Mouse (Mus musculus): ENCODE measurements around the gene Sorcs3. TPM values are rescaled to one million over a fixed set of nuclear protein-coding genes. Genes with fewer than 3 reads are reported as not detected.

The Sorcs3 gene
- polyA plus RNA-seq, 1 experiment, result not detected

DNA sequence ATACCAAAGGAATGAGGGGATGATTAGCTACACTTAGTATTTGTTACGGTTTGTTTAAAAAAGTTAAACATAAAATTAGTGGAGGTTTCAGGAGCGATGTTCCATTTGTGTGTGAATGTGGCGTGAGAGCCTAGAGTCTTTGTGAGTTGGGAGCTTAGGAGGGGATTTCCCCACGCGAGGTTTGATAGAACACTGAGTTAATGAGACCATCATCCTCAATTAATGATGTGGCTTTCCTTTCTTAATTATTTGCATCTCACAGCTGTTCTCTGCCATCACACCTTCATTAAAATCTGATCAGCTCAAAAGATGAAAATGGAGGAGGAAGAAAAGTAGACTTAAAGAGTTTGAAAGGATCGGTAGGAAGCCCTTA is 104.5 kb downstream of the Sorcs3 start:
- Histone ChIP-seq H3K4me1 (ENCODE audit: control insufficient read depth, insufficient read depth, low read length) (no peaks in the 10 kb centered on the region), H3K27ac (ENCODE audit: insufficient read depth, low read length) (no peak overlapping the region), H3K4me3 (ENCODE audit: insufficient read depth, low read length) (no peak overlapping the region)
- TF ChIP-seq CTCF (IDR thresholded peaks at IDR 0.05; ENCODE audit: borderline replicate concordance, insufficient read depth, low read length), result no peak
- no peak for TF ChIP-seq POLR2A (IDR thresholded peaks at IDR 0.05; ENCODE audit: low read depth, low read length)

- no peak for TF ChIP-seq CTCF (IDR thresholded peaks at IDR 0.05; ENCODE audit: borderline replicate concordance, insufficient read depth, low read length)
- no peak for TF ChIP-seq POLR2A (IDR thresholded peaks at IDR 0.05; ENCODE audit: low read depth, low read length)
- no peak overlapping the region for H3K4me3 ChIP-seq (ENCODE audit: insufficient read depth, low read length)
- no peak overlapping the region for H3K27ac ChIP-seq (ENCODE audit: insufficient read depth, low read length)
- no peaks in the 10 kb centered on the region for H3K4me1 ChIP-seq (ENCODE audit: control insufficient read depth, insufficient read depth, low read length)
Observed at GRCm38 (mm10) chr19:48313776-48314175, 108.0 kb downstream of the Sorcs3 start.

GRCm38 (mm10) chr19:48327115-48327514 is 121.3 kb downstream of the Sorcs3 start:
- Histone ChIP-seq H3K27ac (ENCODE audit: insufficient read depth, low read length) (no peak overlapping the region), H3K4me1 (ENCODE audit: control insufficient read depth, insufficient read depth, low read length) (no peaks in the 10 kb centered on the region), H3K4me3 (ENCODE audit: insufficient read depth, low read length) (no peak overlapping the region)
- no peak for TF ChIP-seq POLR2A (IDR thresholded peaks at IDR 0.05; ENCODE audit: low read depth, low read length)
- no peak for TF ChIP-seq CTCF (IDR thresholded peaks at IDR 0.05; ENCODE audit: borderline replicate concordance, insufficient read depth, low read length)

- TF ChIP-seq POLR2A (IDR thresholded peaks at IDR 0.05; ENCODE audit: low read depth, low read length), result no peak
- TF ChIP-seq CTCF (IDR thresholded peaks at IDR 0.05; ENCODE audit: borderline replicate concordance, insufficient read depth, low read length), result no peak
- H3K4me3 ChIP-seq (ENCODE audit: insufficient read depth, low read length), result no peak overlapping the region
- no peak overlapping the region for H3K27ac ChIP-seq (ENCODE audit: insufficient read depth, low read length)
- H3K4me1 ChIP-seq (ENCODE audit: control insufficient read depth, insufficient read depth, low read length), result no peaks in the 10 kb centered on the region
Observed at GRCm38 (mm10) chr19:48328171-48328570, 122.3 kb downstream of the Sorcs3 start.

- Histone ChIP-seq H3K4me1 (ENCODE audit: control insufficient read depth, insufficient read depth, low read length) (no peaks in the 10 kb centered on the region), H3K27ac (ENCODE audit: insufficient read depth, low read length) (no peak overlapping the region), H3K4me3 (ENCODE audit: insufficient read depth, low read length) (no peak overlapping the region)
- TF ChIP-seq POLR2A (IDR thresholded peaks at IDR 0.05; ENCODE audit: low read depth, low read length) (no peak), CTCF (IDR thresholded peaks at IDR 0.05; ENCODE audit: borderline replicate concordance, insufficient read depth, low read length) (no peak)
Observed at GRCm38 (mm10) chr19:48331640-48332039, 125.8 kb downstream of the Sorcs3 start.

DNA sequence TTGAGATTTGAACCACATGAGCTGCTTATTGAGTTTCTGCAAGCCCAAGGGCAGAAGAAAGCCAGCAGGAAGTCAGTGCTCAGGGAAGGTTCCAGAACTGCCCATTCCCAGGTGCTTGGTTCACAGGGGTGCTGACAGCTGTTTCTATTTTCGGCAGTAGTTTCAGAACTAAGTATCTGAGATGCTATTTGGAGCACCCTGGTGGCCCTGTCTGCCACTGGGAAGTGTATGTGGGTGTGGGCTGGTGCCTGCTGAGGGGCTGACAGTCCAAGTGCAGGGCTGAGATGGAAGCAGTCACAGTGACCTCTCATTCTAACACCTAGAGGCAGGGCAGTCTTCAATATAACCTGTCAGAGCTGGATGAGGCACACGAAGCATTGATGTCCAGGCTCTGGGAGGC is 127.3 kb downstream of the Sorcs3 start:
- H3K27ac ChIP-seq (ENCODE audit: insufficient read depth, low read length), result no peak overlapping the region
- H3K4me3 ChIP-seq (ENCODE audit: insufficient read depth, low read length), result no peak overlapping the region
- no peaks in the 10 kb centered on the region for H3K4me1 ChIP-seq (ENCODE audit: control insufficient read depth, insufficient read depth, low read length)
- no peak for TF ChIP-seq POLR2A (IDR thresholded peaks at IDR 0.05; ENCODE audit: low read depth, low read length)
- TF ChIP-seq CTCF (IDR thresholded peaks at IDR 0.05; ENCODE audit: borderline replicate concordance, insufficient read depth, low read length), result no peak

- H3K27ac ChIP-seq (ENCODE audit: insufficient read depth, low read length), result no peak overlapping the region
- TF ChIP-seq POLR2A (IDR thresholded peaks at IDR 0.05; ENCODE audit: low read depth, low read length), result no peak
- TF ChIP-seq CTCF (IDR thresholded peaks at IDR 0.05; ENCODE audit: borderline replicate concordance, insufficient read depth, low read length), result no peak
- H3K4me1 ChIP-seq (ENCODE audit: control insufficient read depth, insufficient read depth, low read length), result no peaks in the 10 kb centered on the region
- no peak overlapping the region for H3K4me3 ChIP-seq (ENCODE audit: insufficient read depth, low read length)
Observed at GRCm38 (mm10) chr19:48337461-48337860, 131.6 kb downstream of the Sorcs3 start.

DNA sequence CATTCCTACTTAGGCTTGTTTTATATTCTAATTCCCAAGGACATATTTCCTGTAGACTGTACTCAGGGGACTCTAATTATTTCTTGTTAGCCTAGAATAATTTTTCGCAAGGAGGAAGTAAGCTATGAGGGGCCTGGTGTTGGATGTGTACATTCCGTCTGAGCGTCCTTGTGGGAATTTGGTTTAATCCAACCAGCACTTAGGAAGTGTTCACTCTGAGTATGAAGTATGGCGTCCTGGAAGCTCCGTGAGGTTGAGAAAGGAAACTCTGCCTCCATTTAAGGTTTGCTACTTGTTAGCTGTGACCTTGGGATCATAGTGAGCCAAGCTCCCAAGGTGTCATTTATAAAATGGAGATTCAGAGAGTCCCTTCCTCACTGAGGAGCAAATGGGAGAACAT is 132.3 kb downstream of the Sorcs3 start:
- no peak for TF ChIP-seq POLR2A (IDR thresholded peaks at IDR 0.05; ENCODE audit: low read depth, low read length)
- TF ChIP-seq CTCF (IDR thresholded peaks at IDR 0.05; ENCODE audit: borderline replicate concordance, insufficient read depth, low read length), result no peak
- Histone ChIP-seq H3K4me3 (ENCODE audit: insufficient read depth, low read length) (no peak overlapping the region), H3K27ac (ENCODE audit: insufficient read depth, low read length) (no peak overlapping the region), H3K4me1 (ENCODE audit: control insufficient read depth, insufficient read depth, low read length) (no peaks in the 10 kb centered on the region)

GRCm38 (mm10) chr19:48342770-48343169 is 136.9 kb downstream of the Sorcs3 start:
- no peak overlapping the region for H3K4me3 ChIP-seq (ENCODE audit: insufficient read depth, low read length)
- TF ChIP-seq POLR2A (IDR thresholded peaks at IDR 0.05; ENCODE audit: low read depth, low read length), result no peak
- H3K4me1 ChIP-seq (ENCODE audit: control insufficient read depth, insufficient read depth, low read length), result no peaks in the 10 kb centered on the region
- H3K27ac ChIP-seq (ENCODE audit: insufficient read depth, low read length), result no peak overlapping the region

GRCm38 (mm10) chr19:48343442-48343841 is 137.6 kb downstream of the Sorcs3 start:
- no peaks in the 10 kb centered on the region for H3K4me1 ChIP-seq (ENCODE audit: control insufficient read depth, insufficient read depth, low read length)
- no peak for TF ChIP-seq POLR2A (IDR thresholded peaks at IDR 0.05; ENCODE audit: low read depth, low read length)
- TF ChIP-seq CTCF (IDR thresholded peaks at IDR 0.05; ENCODE audit: borderline replicate concordance, insufficient read depth, low read length), result no peak
- no peak overlapping the region for H3K4me3 ChIP-seq (ENCODE audit: insufficient read depth, low read length)
- H3K27ac ChIP-seq (ENCODE audit: insufficient read depth, low read length), result no peak overlapping the region

- Histone ChIP-seq H3K4me3 (ENCODE audit: insufficient read depth, low read length) (no peak overlapping the region), H3K4me1 (ENCODE audit: control insufficient read depth, insufficient read depth, low read length) (no peaks in the 10 kb centered on the region), H3K27ac (ENCODE audit: insufficient read depth, low read length) (no peak overlapping the region)
- TF ChIP-seq POLR2A (IDR thresholded peaks at IDR 0.05; ENCODE audit: low read depth, low read length), result no peak
- no peak for TF ChIP-seq CTCF (IDR thresholded peaks at IDR 0.05; ENCODE audit: borderline replicate concordance, insufficient read depth, low read length)
Observed at GRCm38 (mm10) chr19:48347116-48347515, 141.3 kb downstream of the Sorcs3 start.

All from embryonic fibroblast, embryonic 13.5 days (primary cell).